Comparison of ENCODE assay signal across 8 mouse cellular contexts in the genomic region with DNA sequence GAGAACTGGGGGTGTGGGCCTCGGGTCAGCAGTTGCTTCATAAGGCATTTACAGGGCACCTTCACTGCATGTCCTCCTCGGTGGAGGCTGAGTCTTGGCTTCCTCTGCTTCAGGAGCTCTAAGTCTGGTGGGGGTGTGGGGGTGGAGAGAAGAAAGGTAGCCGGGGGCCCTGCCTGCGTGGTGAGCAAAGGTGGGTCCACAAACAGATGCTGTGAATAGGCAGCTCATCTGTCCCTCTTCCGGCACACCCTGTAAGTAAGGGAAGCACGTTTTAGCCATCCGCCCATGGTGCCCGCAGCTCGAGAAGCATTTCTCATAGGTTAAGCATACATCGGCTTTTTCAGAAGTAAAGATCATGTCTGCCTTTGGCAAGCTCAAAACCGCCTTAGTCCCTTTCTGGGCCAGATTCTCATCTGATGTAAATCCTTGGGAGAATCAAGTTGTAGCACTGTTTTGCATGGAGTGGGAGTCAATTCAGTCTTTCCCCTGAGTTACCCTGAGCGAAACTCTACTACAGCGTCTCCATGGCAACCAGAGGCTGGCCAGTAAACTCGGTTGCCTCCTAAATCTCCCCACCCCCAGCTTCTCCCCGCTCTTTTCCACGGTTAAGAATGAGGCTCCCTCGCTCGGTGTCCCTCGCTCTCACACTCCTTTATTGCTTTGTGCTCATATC.
DNase-seq lines count a peak whose midpoint lies in the region; ATAC-seq and TF ChIP-seq lines count a peak whose summit lies in the region.

No protein-coding gene starts in this region.

- H3K4me1 ChIP-seq in E14TG2a.4 (replicated peaks; ENCODE audit: low read depth, low read length), result peaks cover 59% of the 10 kb centered on the region
- H3K4me1 ChIP-seq in forebrain, embryonic 12.5 days, result peaks cover 27% of the 10 kb centered on the region
- H3K4me1 ChIP-seq in midbrain, embryonic 16.5 days (ENCODE audit: control insufficient read depth, insufficient read depth, low read length), result peaks cover 16% of the 10 kb centered on the region

- peak; percentile 67 for ATAC-seq in forebrain, embryonic 12.5 days (ENCODE audit: low FRiP score)
- peak; percentile 91 for ATAC-seq in midbrain, embryonic 16.5 days
- ATAC-seq in erythroblast, adult 5-6 weeks (replicated peaks; ENCODE audit: low FRiP score, poor library complexity, severe bottlenecking), result no peak

- peak overlapping the region; percentile 52 for H3K4me3 ChIP-seq in E14TG2a.4 (replicated peaks; ENCODE audit: low read length)
- 0 out of 2 replicates have a peak overlapping the region, but pooled peaks have one; percentile 5 for H3K4me3 ChIP-seq in forebrain, embryonic 12.5 days (replicated peaks)
- H3K4me3 ChIP-seq in midbrain, embryonic 16.5 days (ENCODE audit: low read depth, low read length), result no peak overlapping the region

- no peak overlapping the region; the same call in 1 of the 2 replicates for H3K9ac ChIP-seq in forebrain, embryonic 12.5 days
- 0 out of 2 replicates have a peak overlapping the region, but pooled peaks have one; percentile 12 for H3K9ac ChIP-seq in midbrain, embryonic 16.5 days (ENCODE audit: low read depth, low read length)

- peak; percentile 61 for DNase-seq in adrenal gland, adult 2 months
- no peak for DNase-seq in adrenal gland, postnatal 4 days (ENCODE audit: low spot score in 2 of 2)
- DNase-seq in layer of hippocampus, adult 9-11 months, result peak; percentile 81
- no peak for DNase-seq in T-cell, adult 2 months (ENCODE audit: low spot score)

- peaks cover 26% of the 10 kb centered on the region for H3K36me3 ChIP-seq in E14TG2a.4 (ENCODE audit: insufficient read depth, low read length)
- H3K36me3 ChIP-seq in forebrain, embryonic 12.5 days (replicated peaks), result no peaks in the 10 kb centered on the region
- no peaks in the 10 kb centered on the region for H3K36me3 ChIP-seq in midbrain, embryonic 16.5 days (ENCODE audit: control insufficient read depth, insufficient read depth, low read length)

- TF ChIP-seq CTCF in E14TG2a.4 (conservative IDR thresholded peaks at IDR 0.05; ENCODE audit: low read length), result no peak

- H3K27ac ChIP-seq in forebrain, embryonic 12.5 days, result peak overlapping the region; percentile 21; the same call in 1 of the 2 replicates
- H3K27ac ChIP-seq in midbrain, embryonic 16.5 days (ENCODE audit: low read length), result peak overlapping the region; percentile 73

- H3K9me3 ChIP-seq in E14TG2a.4 (ENCODE audit: low read length), result no peaks in the 10 kb centered on the region
- H3K9me3 ChIP-seq in forebrain, embryonic 12.5 days, result no peaks in the 10 kb centered on the region
- no peaks in the 10 kb centered on the region for H3K9me3 ChIP-seq in midbrain, embryonic 16.5 days (replicated peaks; ENCODE audit: control insufficient read depth, low read length, poor library complexity, severe bottlenecking)

- WGBS in forebrain, embryonic 12.5 days, result 21% methylated on average over 19 of the region's 19 CpGs
- 19% methylated on average over 19 of the region's 19 CpGs for WGBS in midbrain, embryonic 16.5 days

- no peaks in the 10 kb centered on the region for H3K27me3 ChIP-seq in E14TG2a.4 (ENCODE audit: insufficient read depth, low read length)
- H3K27me3 ChIP-seq in forebrain, embryonic 12.5 days, result peaks cover 8% of the 10 kb centered on the region
- no peaks in the 10 kb centered on the region for H3K27me3 ChIP-seq in midbrain, embryonic 16.5 days (ENCODE audit: control insufficient read depth, insufficient read depth, low read depth, low read length)

- peak overlapping the region; percentile 41 for H3K4me2 ChIP-seq in forebrain, embryonic 12.5 days
- peak overlapping the region; percentile 43 for H3K4me2 ChIP-seq in midbrain, embryonic 16.5 days (ENCODE audit: low read length)

Comparison
In these comparisons a context has a peak if more than half of its experiments do, and no peak if none do; other contexts are left out.
1. DNase-seq: peak in adrenal gland, adult 2 months (single experiment) and layer of hippocampus, adult 9-11 months (single experiment); none in adrenal gland, postnatal 4 days (0 of 2) and T-cell, adult 2 months (single experiment).